Mouse (Mus musculus) forebrain, embryonic 14.5 days (tissue): ENCODE measurements around the gene Prm3. TPM values are rescaled to one million over a fixed set of nuclear protein-coding genes. Genes with fewer than 3 reads are reported as not detected.
A peak's percentile ranks its signal among the peaks of the same experiment; 100 is the strongest.

Source experiments
- ATAC-seq: fragments of 200-750 bp; cut with Nextera tagmentation; 2 replicates; pipeline ENCODE4 v1.8.0; 2017; ENCODE audit warnings: mild to moderate bottlenecking, moderate library complexity
- DNase-seq: peaks from one replicate; pipeline ENCODE4 v3.0.0-alpha.2; 2015; ENCODE audit warnings: low spot score
- H3K27ac ChIP-seq: fragments of 300-500 bp; sonication (generic); 2 replicates; pipeline ENCODE4 v1.5.1; 2014; ENCODE audit warnings: low read depth, mild to moderate bottlenecking, control low read depth, low read length, moderate library complexity
- H3K27me3 ChIP-seq: fragments of 300-500 bp; sonication (generic); replicated peaks from 2 replicates; pipeline ENCODE4 v1.6.1; 2014; ENCODE audit warnings: low read length, control low read depth, mixed read lengths; ENCODE audit not compliant: control insufficient read depth, insufficient read depth
- H3K36me3 ChIP-seq: fragments of 300-500 bp; sonication (generic); 2 replicates; pipeline ENCODE4 v1.6.1; 2014; ENCODE audit warnings: low read length, control low read depth; ENCODE audit not compliant: control insufficient read depth, insufficient read depth
- H3K4me1 ChIP-seq: fragments of 300-500 bp; sonication (generic); 2 replicates; pipeline ENCODE4 v1.6.1; 2014; ENCODE audit warnings: antibody characterized with exemption, low read length, control low read depth; ENCODE audit not compliant: control insufficient read depth, insufficient read depth
- H3K4me2 ChIP-seq: fragments of 300-500 bp; sonication (generic); 2 replicates; pipeline ENCODE4 v1.6.1; 2014; ENCODE audit warnings: mild to moderate bottlenecking, control low read depth, low read length
- H3K4me3 ChIP-seq: fragments of 300-500 bp; sonication (generic); 2 replicates; pipeline ENCODE4 v1.5.1; 2014; ENCODE audit warnings: low read depth, low read length, control low read depth
- H3K9ac ChIP-seq: fragments of 300-500 bp; sonication (generic); 2 replicates; pipeline ENCODE4 v1.6.1; 2014; ENCODE audit warnings: mild to moderate bottlenecking, low read length, control low read depth, moderate library complexity
- H3K9me3 ChIP-seq: fragments of 300-500 bp; sonication (generic); replicated peaks from 2 replicates; pipeline ENCODE4 v1.6.1; 2016; ENCODE audit warnings: low read length, control low read depth, mixed read lengths; ENCODE audit not compliant: control insufficient read depth
- WGBS: fragments of 180-500 bp; shearing (Covaris S2); extraction: QIAGEN DNeasy Blood & Tissue Kit; methylation state at CpG from one replicate; pipeline ENCODE4 v1.1.7; 2014; 5-methylcytosine and 5-hydroxymethylcytosine counted together
- polyA plus RNA-seq: library from polyadenylated mRNA; unstranded; fragments of >200 nt; fragmentation: Nextera tagmentation; extraction: Ambion mirVana; gene quantifications from 2 replicates; pipeline ENCODE4 v1.2.1, GENCODE M21; 2014

Gene Prm3
- polyA plus RNA-seq, 1 experiment from 2014 or later, result not detected

GRCm38 (mm10) chr16:10770531-10771325, 20.0 kb downstream of the Prm3 start:
- H3K4me1 ChIP-seq, result no peaks in the 10 kb centered on the region
- H3K27ac ChIP-seq, result no peak overlapping the region
- no peaks in the 10 kb centered on the region for H3K27me3 ChIP-seq
- no peaks in the 10 kb centered on the region for H3K9me3 ChIP-seq
- no peaks in the 10 kb centered on the region for H3K36me3 ChIP-seq
- no peak overlapping the region for H3K4me3 ChIP-seq
- ATAC-seq (no peak), DNase-seq (peak; percentile 13)
- 54% methylated on average over 4 of the region's 4 CpGs for WGBS
- no peak overlapping the region for H3K9ac ChIP-seq
- no peak overlapping the region for H3K4me2 ChIP-seq

- H3K27ac ChIP-seq, result no peak overlapping the region
- 41% methylated on average over 2 of the region's 2 CpGs for WGBS
- no peaks in the 10 kb centered on the region for H3K27me3 ChIP-seq
- DNase-seq, result no peak
- H3K4me2 ChIP-seq, result no peak overlapping the region
- no peak overlapping the region for H3K9ac ChIP-seq
- no peak for ATAC-seq
- no peaks in the 10 kb centered on the region for H3K4me1 ChIP-seq
- no peaks in the 10 kb centered on the region for H3K9me3 ChIP-seq
- no peak overlapping the region for H3K4me3 ChIP-seq
- no peaks in the 10 kb centered on the region for H3K36me3 ChIP-seq
These were observed 21.1 kb downstream of the Prm3 start for GRCm38 (mm10) chr16:10769661-10770060.

GRCm38 (mm10) chr16:10768821-10769220, 21.9 kb downstream of the Prm3 start:
- no peak overlapping the region for H3K4me3 ChIP-seq
- DNase-seq (no peak), ATAC-seq (no peak)
- H3K9me3 ChIP-seq, result no peaks in the 10 kb centered on the region
- H3K4me1 ChIP-seq, result no peaks in the 10 kb centered on the region
- no peak overlapping the region for H3K9ac ChIP-seq
- no peak overlapping the region for H3K4me2 ChIP-seq
- no peaks in the 10 kb centered on the region for H3K27me3 ChIP-seq
- no peak overlapping the region for H3K27ac ChIP-seq
- 70% methylated on average over 9 of the region's 9 CpGs for WGBS
- no peaks in the 10 kb centered on the region for H3K36me3 ChIP-seq

GRCm38 (mm10) chr16:10767158-10767557, 23.6 kb downstream of the Prm3 start:
- Histone ChIP-seq H3K4me1 (no peaks in the 10 kb centered on the region), H3K36me3 (no peaks in the 10 kb centered on the region), H3K4me2 (no peak overlapping the region), H3K27ac (no peak overlapping the region), H3K27me3 (no peaks in the 10 kb centered on the region), H3K4me3 (no peak overlapping the region), H3K9me3 (no peaks in the 10 kb centered on the region), H3K9ac (no peak overlapping the region)
- no peak for ATAC-seq
- peak; percentile 78 for DNase-seq
- WGBS, result 41% methylated on average over 4 of the region's 4 CpGs

- 65% methylated on average over 2 of the region's 2 CpGs for WGBS
- Histone ChIP-seq H3K27ac (no peak overlapping the region), H3K4me2 (no peak overlapping the region), H3K9me3 (no peaks in the 10 kb centered on the region), H3K4me3 (no peak overlapping the region), H3K36me3 (no peaks in the 10 kb centered on the region), H3K27me3 (no peaks in the 10 kb centered on the region), H3K9ac (no peak overlapping the region), H3K4me1 (no peaks in the 10 kb centered on the region)
- ATAC-seq, result no peak
- no peak for DNase-seq
These were observed 26.4 kb downstream of the Prm3 start for GRCm38 (mm10) chr16:10764323-10764722.

- no peak for ATAC-seq
- Histone ChIP-seq H3K36me3 (no peaks in the 10 kb centered on the region), H3K9me3 (no peaks in the 10 kb centered on the region), H3K4me1 (no peaks in the 10 kb centered on the region), H3K4me2 (no peak overlapping the region), H3K4me3 (no peak overlapping the region), H3K27ac (no peak overlapping the region), H3K27me3 (no peaks in the 10 kb centered on the region), H3K9ac (no peak overlapping the region)
- WGBS, result 68% methylated on average over 6 of the region's 6 CpGs
- DNase-seq, result no peak
These were observed 27.0 kb downstream of the Prm3 start for GRCm38 (mm10) chr16:10763540-10764264.

- no peaks in the 10 kb centered on the region for H3K36me3 ChIP-seq
- no peak overlapping the region for H3K27ac ChIP-seq
- no peak overlapping the region for H3K4me3 ChIP-seq
- no peaks in the 10 kb centered on the region for H3K4me1 ChIP-seq
- H3K9me3 ChIP-seq, result no peaks in the 10 kb centered on the region
- no peak for DNase-seq
- WGBS, result 71% methylated on average over 5 of the region's 5 CpGs
- no peaks in the 10 kb centered on the region for H3K27me3 ChIP-seq
- no peak for ATAC-seq
- H3K9ac ChIP-seq, result no peak overlapping the region
- no peak overlapping the region for H3K4me2 ChIP-seq
These were observed 28.0 kb downstream of the Prm3 start for GRCm38 (mm10) chr16:10762569-10763180.

GRCm38 (mm10) chr16:10761182-10761581, 29.5 kb downstream of the Prm3 start:
- H3K9me3 ChIP-seq, result no peaks in the 10 kb centered on the region
- H3K27me3 ChIP-seq, result no peaks in the 10 kb centered on the region
- DNase-seq (no peak), ATAC-seq (no peak)
- H3K4me3 ChIP-seq, result no peak overlapping the region
- no peaks in the 10 kb centered on the region for H3K4me1 ChIP-seq
- H3K27ac ChIP-seq, result no peak overlapping the region
- no peak overlapping the region for H3K4me2 ChIP-seq
- 82% methylated on average over 8 of the region's 8 CpGs for WGBS
- no peaks in the 10 kb centered on the region for H3K36me3 ChIP-seq
- no peak overlapping the region for H3K9ac ChIP-seq

GRCm38 (mm10) chr16:10756168-10756567, 34.5 kb downstream of the Prm3 start:
- DNase-seq, result no peak
- H3K4me3 ChIP-seq, result no peak overlapping the region
- no peak overlapping the region for H3K4me2 ChIP-seq
- no peak overlapping the region for H3K27ac ChIP-seq
- H3K27me3 ChIP-seq, result no peaks in the 10 kb centered on the region
- no peaks in the 10 kb centered on the region for H3K4me1 ChIP-seq
- H3K36me3 ChIP-seq, result no peaks in the 10 kb centered on the region
- no peak for ATAC-seq
- no peaks in the 10 kb centered on the region for H3K9me3 ChIP-seq
- no peak overlapping the region for H3K9ac ChIP-seq
- WGBS, result 68% methylated on average over 6 of the region's 6 CpGs
